Mouse (Mus musculus) telencephalon, adult 2 months (tissue): ENCODE measurements around the gene Rprml.

ENCODE experiments used
- DNase-seq: peaks from one replicate; pipeline ENCODE4 v3.0.0-alpha.2; 2011; ENCODE audit warnings: low read depth, low spot score

Rprml gene

DNA sequence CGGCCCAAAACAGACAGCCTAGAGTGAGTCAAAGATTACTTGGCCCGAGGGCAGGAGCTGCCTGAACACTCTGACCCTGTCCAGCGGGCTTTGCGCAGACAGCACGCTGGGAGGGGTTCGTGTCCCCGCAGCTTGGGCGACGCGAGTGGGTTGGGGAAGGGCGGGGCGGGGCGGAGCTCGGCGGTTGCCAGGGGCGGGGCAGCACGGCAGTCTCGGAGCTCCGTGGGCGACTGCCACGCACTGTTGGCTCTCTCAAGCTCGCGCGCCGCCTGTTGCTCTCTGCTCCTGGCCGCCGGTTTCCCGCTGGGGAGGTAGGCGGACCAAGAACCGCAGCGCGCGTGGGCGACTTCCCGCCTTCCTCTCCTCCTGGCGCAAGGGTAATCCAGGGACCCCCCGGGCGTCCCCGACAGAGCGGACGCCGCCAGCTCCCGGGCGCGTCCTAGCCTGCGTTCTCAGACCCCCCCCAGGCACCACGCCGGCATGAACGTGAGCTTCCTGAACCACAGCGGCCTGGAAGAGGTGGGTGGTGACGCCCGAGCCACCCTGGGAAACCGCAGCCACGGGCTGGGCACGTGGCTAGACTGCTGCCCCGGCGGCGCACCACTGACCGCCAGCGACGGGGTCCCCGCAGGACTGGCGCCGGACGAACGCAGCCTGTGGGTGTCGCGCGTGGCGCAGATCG is at the start of gene Rprml:
TSS of gene Rprml (plus strand) at position 270 of the 682 bp plus-strand sequence.
- peak; percentile 88 for DNase-seq

DNA sequence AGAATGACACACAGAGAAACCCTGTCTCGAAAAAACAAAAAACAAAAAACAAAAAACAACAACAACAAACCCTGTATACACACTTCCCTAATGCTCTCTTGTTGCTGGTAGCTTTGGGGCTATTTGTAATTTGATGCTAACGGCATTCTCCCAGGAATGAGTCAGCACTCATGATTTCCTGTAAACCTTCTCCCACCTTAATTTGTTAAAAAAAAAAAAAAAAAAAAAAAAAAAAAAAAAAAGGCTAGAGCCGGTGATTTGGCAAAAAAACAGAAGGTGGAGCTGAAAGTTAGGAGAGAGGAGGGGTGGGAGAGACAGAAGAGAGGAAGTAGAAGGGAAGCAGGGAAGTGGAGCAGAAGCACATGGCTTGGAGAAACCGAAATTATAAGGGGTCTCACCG is 42.8 kb upstream of the Rprml start:
- no peak for DNase-seq

- DNase-seq = no peak
Measured at GRCm38 (mm10) chr11:103610772-103611171, 38.6 kb upstream of the Rprml start.

DNA sequence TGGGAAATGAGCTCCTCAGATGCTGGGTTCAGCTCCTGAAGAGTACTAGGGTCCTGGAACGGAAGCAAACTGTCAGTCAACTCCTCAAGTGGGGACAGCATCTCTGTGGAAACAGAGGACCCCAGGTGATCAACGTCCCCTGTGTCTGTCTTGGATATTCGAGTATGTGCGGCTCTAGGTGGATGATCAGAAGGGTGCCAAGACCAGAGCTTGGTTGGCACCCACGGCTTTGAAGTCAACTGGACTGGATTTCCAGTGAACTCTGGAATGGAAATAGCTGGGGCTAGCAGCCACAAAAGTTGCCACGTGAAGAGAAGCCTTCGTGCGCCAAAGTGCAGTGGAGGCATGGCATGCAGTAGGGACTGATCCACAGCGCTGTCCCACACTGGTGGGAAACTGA is 28.3 kb upstream of the Rprml start, which contains the start of gene Gm884:
TSS of gene Gm884 (minus strand) at position 101 of the 400 bp plus-strand sequence.
- no peak for DNase-seq

GRCm38 (mm10) chr11:103627453-103627852 is 21.9 kb upstream of the Rprml start:
- no peak for DNase-seq

- no peak for DNase-seq
Measured at GRCm38 (mm10) chr11:103634806-103635205, 14.6 kb upstream of the Rprml start.

- no peak for DNase-seq
Measured at GRCm38 (mm10) chr11:103635481-103635880, 13.9 kb upstream of the Rprml start.

DNA sequence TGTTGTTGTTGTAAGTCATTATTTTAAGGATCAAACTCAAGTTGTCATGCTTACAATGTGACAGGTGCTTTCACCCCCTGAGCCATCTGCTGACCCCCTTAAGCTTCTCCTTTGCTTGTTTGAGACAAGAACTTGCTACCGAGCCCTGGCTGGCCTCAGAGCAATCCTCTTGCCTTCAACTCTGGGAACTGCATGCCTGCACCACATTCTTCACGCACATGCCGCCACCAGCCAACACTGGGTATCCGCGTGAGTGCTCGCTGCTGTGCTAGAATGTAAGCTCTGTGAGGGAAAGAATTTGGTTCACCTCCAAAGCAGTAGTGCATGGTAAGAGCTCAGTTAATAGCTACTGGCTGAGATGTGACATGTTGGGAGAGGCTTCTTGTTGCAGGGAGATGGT is 13.1 kb upstream of the Rprml start:
- DNase-seq = no peak

DNA sequence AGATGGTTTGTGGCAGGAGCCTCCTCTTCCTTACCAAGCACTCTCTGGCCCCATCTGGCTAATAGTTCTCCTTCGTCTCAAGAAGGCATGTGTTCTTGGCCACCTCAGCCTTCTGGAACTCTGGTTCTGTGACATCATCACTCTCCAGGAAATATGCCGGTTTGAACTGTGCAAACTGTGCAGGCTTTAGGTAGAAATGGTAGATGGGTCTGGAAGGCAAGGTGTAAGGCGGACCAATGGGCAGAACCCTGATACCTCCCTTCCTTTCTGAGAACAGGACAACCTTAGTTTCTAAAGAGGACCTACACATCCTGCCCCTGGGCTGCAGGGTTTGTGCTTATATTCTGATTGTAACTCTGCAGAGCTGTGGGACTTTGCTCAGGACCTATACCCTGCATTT is 10.6 kb upstream of the Rprml start, which contains the start of gene Lyzl6:
TSS of gene Lyzl6 (minus strand) at position 101 of the 400 bp plus-strand sequence.
- no peak for DNase-seq

GRCm38 (mm10) chr11:103639407-103639946 is 9.9 kb upstream of the Rprml start:
- DNase-seq = peak; percentile 62

DNA sequence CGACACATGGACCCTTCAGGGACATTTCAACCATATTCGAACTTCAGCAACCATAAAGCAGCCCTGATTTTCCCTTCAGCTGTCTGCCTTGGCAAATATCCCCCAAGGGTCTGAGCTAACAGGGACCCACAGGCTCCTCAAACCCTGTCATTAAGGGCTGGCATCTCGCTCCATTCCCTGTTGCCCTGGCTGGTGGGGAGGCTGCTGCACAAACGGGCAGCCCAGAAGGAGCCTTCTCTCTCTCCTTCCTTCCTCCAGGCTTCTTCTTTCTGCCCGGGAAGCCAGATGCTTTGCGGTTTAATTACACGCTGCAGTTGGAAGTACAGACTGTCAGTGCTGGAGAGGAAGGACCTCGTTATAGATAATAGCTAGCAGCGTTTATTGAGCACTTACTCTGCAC is 6.2 kb upstream of the Rprml start:
- no peak for DNase-seq

GRCm38 (mm10) chr11:103645731-103646130 is 3.6 kb upstream of the Rprml start:
- DNase-seq = no peak

DNA sequence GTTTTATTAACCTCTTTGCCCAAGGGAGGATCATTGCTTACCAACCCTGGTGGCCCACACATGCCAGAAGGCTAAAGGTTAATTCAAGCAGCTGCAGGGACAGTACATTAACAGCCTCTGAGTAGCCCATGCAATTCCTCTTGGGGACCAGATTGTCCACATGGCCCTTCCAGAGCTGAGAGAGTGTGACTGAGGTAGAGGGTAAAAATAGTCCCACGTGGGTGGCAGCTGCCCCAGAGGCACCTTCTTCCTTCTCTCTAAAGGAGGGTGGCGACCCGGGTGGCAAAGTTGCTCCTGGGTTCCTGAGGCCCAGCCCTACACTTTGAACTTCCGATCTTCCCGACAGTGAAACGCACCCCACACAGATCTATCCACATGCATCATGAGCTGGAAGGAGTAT is 3.1 kb upstream of the Rprml start:
- DNase-seq = no peak

GRCm38 (mm10) chr11:103647921-103648620 is 1.3 kb upstream of the Rprml start:
- no peak for DNase-seq

GRCm38 (mm10) chr11:103648656-103649055 is 714 bp upstream of the Rprml start:
- peak; percentile 70 for DNase-seq

DNA sequence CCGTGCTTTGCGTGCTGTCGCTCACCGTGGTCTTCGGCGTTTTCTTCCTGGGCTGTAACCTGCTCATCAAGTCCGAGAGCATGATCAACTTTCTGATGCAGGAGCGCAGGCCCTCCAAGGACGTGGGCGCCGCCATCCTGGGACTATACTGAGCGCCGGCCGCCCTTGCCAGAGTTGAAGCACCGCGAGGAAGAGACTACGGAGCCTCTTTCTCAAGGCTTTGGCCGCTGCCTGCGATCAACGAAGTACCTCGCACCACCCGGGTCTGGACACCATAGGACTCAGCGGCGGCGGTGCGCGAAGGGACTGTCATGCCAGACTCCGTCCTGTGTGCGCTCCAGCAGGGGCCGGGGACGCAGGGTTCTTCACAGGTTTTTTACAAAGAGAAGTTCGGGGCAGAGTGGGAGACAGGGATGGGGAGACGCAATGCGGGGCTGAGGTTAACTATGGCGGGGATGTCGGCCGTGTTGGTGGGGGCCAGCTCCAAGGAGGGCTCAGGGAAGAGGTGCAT is 668 bp downstream of the Rprml start:
- no peak for DNase-seq

DNA sequence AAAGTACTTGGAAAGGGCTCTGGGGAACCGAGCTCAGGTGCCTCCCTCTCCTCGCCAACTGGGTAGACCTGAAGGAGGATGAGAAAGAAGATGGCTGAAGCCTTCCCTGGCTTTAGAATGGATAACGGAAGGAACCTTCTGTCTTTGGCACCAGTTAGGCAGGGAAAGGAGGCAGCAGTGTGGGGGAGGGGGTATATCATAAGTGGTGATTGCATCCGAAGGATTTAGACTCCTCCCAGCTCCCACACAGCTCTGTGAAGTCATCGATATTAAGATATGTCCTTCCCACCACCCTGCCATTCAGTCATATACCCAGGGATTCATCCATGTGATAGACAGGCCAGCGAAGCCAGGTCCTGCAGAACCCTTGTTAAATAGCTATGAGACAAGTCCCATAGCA is 2.1 kb downstream of the Rprml start:
- DNase-seq = peak; percentile 44

GRCm38 (mm10) chr11:103653359-103653965 is 4.1 kb downstream of the Rprml start:
- DNase-seq = peak; percentile 83

DNA sequence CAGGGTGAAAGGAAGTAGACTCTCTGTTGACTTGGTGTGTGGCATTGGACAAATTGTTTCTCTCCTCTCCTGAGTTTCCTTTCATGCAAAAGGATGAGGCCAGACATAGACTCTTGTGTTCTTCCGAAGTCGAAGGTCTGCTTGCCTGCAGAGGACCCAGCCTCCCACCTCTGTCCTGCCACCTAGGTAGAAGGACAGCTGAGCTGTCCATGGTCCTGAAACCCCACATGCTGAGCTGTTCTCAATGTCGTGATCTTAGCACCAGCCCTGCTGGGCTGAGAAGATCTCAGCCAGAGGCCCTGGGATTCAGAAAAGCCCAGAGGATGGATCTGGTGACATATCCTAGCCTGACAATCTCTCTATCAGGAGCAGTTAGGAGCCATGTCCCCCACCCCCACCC is 7.2 kb downstream of the Rprml start:
- DNase-seq = no peak

DNA sequence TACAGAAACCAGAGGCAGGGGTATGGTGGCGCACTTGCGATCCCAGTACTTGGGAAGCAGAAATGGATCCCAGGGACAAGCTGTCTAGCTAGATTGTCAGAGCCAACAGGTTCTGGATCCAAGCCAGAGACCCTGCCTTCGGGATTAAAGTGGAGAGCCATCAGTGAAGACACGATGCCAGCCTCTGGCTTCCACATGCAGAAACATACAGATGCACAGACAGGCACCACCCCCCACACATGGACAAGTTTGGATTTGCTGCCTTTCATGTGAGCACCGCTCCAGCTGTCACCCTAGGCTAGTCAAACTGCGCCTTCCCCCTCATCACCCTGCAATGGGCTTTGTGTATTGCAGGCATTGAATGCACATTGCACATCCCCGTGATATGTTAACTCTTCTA is 8.8 kb downstream of the Rprml start:
- DNase-seq = peak; percentile 44

GRCm38 (mm10) chr11:103661863-103662262 is 12.5 kb downstream of the Rprml start:
- peak; percentile 78 for DNase-seq

DNA sequence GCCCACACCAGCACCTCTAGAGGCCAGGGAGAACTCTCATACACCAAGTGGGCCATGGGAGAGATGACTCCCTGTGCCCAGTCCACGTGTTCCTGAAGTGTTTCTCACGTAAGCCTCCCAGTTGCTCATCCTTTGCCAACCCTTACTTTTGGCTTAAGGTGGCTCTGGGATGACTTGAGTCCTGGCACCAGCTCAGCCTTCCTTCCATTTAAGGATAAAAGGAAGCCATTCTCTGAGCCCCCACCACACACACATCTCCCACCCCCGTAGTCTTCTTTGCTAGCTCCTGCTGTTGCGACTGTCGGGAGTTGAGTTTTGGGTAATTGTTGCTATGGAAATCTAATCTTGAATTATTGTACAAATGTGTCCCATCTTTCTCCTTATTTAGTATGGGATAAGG is 13.2 kb downstream of the Rprml start:
- peak; percentile 97 for DNase-seq
